Mouse (Mus musculus): ENCODE measurements around the gene Gpt2.

Gene Gpt2

GRCm38 (mm10) chr8:85524086-85524485 is 31.7 kb downstream of the Gpt2 start:
- in situ Hi-C loops (cut with MseI, MboI), result no loop called here

DNA sequence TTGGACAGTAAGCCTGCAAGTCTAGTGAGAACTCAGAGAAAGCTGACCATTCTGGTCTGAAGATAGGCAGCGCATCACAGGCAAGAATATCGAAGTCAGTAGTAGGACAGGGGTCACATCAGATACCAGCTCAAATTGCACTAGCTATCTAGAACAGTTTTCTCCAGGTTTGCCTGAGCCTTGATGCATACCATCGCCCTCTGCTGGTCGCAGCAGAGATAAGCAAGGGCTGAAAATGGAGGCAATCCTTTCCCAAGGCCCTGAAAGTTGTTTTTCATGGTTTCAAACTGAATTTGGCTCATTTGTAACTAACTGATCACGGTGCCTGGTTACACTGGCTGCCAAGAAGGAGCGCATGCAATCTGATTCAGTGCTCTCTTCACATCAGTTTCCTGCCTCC is 33.7 kb downstream of the Gpt2 start:
- in situ Hi-C loops (cut with MseI, MboI), result loop anchor here (5.0 kb wide), 2 partner anchors 64 to 69 kb away; no protein-coding TSS in a partner anchor

GRCm38 (mm10) chr8:85528959-85529358 is 36.6 kb downstream of the Gpt2 start:
- in situ Hi-C loops (cut with MseI, MboI), result loop anchor here (5.0 kb wide), 2 partner anchors 67 to 72 kb away; no protein-coding TSS in a partner anchor

GRCm38 (mm10) chr8:85530717-85531116 is 38.3 kb downstream of the Gpt2 start:
- in situ Hi-C loops (cut with MseI, MboI), result no loop called here

GRCm38 (mm10) chr8:85531471-85531870 is 39.1 kb downstream of the Gpt2 start:
- in situ Hi-C loops (cut with MseI, MboI), result no loop called here

DNA sequence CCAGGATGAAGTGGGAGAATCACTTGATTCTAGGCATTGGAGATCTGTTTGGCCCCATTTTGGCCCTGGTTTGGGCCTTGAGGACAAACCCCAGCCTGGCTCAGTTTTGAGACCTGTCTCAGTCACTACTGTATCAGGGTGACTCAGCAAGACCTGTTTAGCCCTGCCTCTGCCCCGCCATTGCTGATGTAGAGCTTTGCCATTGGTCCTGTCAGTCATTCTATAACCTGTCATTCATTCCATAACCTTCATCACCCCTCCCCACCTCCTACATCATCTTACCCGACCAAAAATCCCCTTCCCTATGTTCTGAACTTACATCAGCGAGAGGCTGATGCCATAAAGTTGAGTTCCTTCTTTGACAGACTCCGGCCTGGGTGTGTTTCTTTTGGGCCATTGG is 40.5 kb downstream of the Gpt2 start:
- in situ Hi-C loops (cut with MseI, MboI), result no loop called here

DNA sequence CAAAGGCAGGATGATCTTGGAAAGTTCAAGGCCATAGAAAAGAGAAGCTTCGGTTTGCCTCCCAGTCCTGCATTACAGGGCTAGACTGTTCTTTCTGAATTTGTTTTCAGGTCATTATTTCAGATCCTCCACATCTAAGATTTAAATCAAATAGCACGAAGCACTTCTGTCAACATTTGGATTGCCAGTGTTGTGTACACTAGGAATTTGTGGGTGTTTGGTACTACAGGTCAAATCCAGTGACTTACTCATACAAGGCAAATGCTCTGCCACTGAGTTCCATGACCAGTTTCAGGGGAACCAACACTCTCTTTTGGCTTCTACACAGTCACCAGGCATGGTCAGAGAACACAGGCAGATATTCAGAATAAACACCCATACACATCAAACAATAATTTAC is 41.1 kb downstream of the Gpt2 start:
- in situ Hi-C loops (cut with MseI, MboI), result no loop called here

- in situ Hi-C loops (cut with MseI, MboI), result no loop called here
Observed at GRCm38 (mm10) chr8:85534163-85534562, 41.8 kb downstream of the Gpt2 start.

DNA sequence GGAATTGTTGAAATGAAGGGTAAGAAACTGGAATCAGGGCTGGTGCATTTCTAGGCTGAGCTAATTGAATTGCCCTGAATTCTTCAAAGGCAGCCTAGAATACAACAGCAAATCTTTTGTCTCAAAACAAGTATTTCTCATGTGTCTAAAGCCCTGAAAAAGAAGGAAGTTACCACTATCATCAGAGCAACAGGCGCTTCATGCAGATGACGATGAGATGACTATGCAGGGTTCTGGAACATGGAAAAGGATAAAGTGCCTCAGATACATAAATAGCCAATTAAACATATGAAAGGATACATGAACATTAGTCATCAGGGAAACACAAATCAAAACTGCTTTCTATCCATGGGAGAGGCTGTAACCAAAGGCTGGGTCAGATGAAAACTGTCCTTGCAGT is 44.0 kb downstream of the Gpt2 start:
- in situ Hi-C loops (cut with MseI, MboI), result no loop called here

GRCm38 (mm10) chr8:85551934-85552333 is 59.6 kb downstream of the Gpt2 start:
- in situ Hi-C loops (cut with MseI, MboI), result no loop called here

GRCm38 (mm10) chr8:85554391-85555180 is 62.2 kb downstream of the Gpt2 start:
- in situ Hi-C loops (cut with MseI, MboI), result no loop called here

DNA sequence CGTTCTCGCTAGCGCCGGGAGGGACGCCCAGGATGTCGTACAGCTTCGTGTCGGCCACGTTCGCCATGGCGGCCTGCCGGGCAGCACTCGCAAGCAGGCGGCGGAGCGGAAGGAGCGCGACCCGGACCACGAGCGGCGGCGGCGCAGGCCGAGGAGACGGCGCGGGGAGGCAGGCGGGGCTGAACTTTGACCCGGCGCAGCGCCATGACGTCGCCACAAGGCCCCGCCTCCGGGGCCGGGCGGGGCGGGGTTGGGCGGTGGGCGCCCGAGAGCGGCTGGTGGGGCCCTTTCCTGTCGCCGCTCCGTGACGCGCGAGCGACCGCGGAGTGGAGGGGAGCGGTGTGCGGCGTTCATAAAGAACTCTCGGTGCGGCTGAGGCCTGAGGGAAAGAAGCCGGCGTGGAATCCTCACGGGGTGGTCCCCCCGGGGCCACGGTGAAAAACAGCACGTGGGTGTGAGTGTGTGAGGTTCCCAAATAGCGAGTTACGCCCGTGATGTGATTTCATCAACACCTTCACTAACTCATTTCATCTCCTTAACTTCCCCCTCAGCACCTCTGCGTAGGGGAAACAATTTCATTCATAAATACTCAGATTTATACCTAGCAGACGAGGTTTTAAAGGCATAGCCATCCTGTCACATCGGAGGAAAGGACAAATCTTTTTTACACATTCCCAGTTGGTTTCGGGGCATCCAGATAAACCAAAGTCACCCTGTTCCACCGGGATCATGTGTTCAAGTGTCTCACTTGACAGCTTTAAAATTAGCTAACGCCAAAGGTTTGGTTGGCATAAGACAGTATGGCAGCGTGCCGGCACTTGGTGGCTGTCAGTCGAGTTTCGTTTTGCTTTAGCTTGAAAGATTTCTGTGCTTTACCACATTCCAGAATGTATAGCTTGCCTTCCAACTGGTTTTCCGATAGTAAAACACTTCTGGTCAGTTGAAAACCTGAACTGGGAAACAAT is 63.1 kb downstream of the Gpt2 start, which contains the start of gene Dnaja2:
Gene Dnaja2, minus strand, starts transcription at position 164 of the 965 bp plus-strand sequence.
- in situ Hi-C loops (cut with MseI, MboI), result no loop called here

- in situ Hi-C loops (cut with MseI, MboI), result no loop called here
Observed at GRCm38 (mm10) chr8:85556986-85557600, 64.7 kb downstream of the Gpt2 start.

DNA sequence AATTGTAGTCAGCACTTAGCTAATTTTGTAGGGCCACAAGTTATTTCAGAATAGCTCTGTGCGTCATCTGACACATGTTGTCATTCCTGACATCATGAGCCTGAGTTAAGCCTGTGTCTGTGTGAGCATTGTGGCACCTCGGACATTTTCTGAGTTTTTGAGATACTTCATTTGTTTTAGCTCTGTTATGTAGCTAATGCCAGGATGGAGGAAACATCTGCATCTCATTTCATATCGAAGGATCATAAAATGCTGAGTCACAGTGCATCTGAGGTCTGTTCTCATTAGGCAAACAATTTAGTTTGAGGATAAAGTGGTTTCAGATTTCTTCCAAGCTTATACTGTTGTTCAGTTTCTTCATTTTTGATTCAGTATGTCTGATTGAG is 65.2 kb downstream of the Gpt2 start:
- in situ Hi-C loops (cut with MseI, MboI), result no loop called here

GRCm38 (mm10) chr8:85559201-85559600 is 66.8 kb downstream of the Gpt2 start:
- in situ Hi-C loops (cut with MseI, MboI), result no loop called here

GRCm38 (mm10) chr8:85559966-85560365 is 67.6 kb downstream of the Gpt2 start:
- in situ Hi-C loops (cut with MseI, MboI), result no loop called here

DNA sequence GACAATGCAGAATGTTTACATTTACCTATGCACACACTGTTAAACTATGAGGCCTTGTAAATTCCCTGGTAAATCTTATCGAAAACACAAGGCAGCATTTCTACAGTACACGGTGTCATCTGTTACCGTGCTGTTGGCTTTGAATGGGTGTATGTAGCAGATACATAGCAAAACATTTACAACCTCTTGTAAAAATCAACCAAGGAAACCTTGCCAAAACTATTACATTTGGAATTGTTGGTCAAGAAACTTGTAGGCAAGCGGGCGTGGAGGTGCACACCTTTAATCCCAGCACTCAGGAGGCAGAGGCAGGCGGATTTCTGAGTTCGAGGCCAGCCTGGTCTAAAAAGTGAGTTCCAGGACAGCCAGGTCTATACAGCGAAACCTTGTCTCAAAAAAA is 71.0 kb downstream of the Gpt2 start:
- in situ Hi-C loops (cut with MseI, MboI), result no loop called here

- in situ Hi-C loops (cut with MseI, MboI), result no loop called here
Observed at GRCm38 (mm10) chr8:85565186-85565585, 72.8 kb downstream of the Gpt2 start.

GRCm38 (mm10) chr8:85567801-85568200 is 75.4 kb downstream of the Gpt2 start:
- in situ Hi-C loops (cut with MseI, MboI), result no loop called here

- in situ Hi-C loops (cut with MseI, MboI), result no loop called here
Observed at GRCm38 (mm10) chr8:85570466-85570865, 78.1 kb downstream of the Gpt2 start.

- in situ Hi-C loops (cut with MseI, MboI), result no loop called here
Observed at GRCm38 (mm10) chr8:85573972-85574496, 81.7 kb downstream of the Gpt2 start.

All from mouse trophoblast stem cell (cell line).